Mouse (Mus musculus): ENCODE data around the gene Hbs1l. TPM values are rescaled to one million over a fixed set of nuclear protein-coding genes. Genes with fewer than 3 reads are reported as not detected.

Hbs1l gene
- total and polyA plus RNA-seq, 3 experiments: 103 to 115 TPM; not detected in 1

DNA sequence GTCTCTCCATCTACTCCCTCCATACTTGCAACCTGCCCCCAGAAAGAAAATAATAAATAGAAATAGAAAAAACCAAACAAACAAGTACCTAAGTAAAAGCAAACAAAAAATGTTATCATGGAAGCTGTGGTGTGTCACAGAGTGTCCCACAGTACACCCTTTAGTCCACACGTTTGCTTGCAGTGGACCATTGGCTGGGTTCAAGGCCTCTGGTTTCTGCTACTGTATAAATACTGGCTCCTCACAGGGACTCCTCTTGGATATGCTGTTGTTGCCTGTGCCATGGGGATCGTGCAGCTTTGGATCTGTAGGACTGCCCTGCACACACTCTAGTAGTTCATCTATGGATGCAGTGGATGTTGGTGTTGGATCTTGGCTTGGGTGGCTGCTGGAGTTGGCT, 54.2 kb downstream of the Hbs1l start:
- Histone ChIP-seq H3K4me3 (ENCODE audit: control insufficient read depth in 1 of 2, insufficient read depth in 1 of 2, low read depth in 2 of 2, low read length in 2 of 2) (no peak overlapping the region), H3K27ac (ENCODE audit: control insufficient read depth, low read depth, low read length) (no peak overlapping the region), H3K79me2 (ENCODE audit: control insufficient read depth, insufficient read depth, low read length, poor library complexity) (no peaks in the 10 kb centered on the region), H3K9ac (ENCODE audit: control insufficient read depth, low read depth, low read length, poor library complexity, severe bottlenecking) (no peak overlapping the region), H3K27me3 (ENCODE audit: control insufficient read depth in 1 of 2, insufficient read depth in 2 of 2, low read length in 2 of 2) (no peaks in the 10 kb centered on the region), H3K4me1 (ENCODE audit: control insufficient read depth in 1 of 2, insufficient read depth in 2 of 2, low read length in 2 of 2) (peaks cover 0 to 2% of the 10 kb centered on the region in 2 experiments; a peak in 1 of 4 replicates), H3K9me3 (replicated peaks; ENCODE audit: insufficient read depth, low read length) (no peaks in the 10 kb centered on the region), H3K36me3 (ENCODE audit: control insufficient read depth in 1 of 2, insufficient read depth in 2 of 2, low read length in 2 of 2) (peaks cover 0 to 16% of the 10 kb centered on the region in 2 experiments; a peak in 2 of 4 replicates)
- TF ChIP-seq HCFC1 (IDR thresholded peaks at IDR 0.05; ENCODE audit: low read depth, low read length) (no peak), MAFK (IDR thresholded peaks at IDR 0.05; ENCODE audit: borderline replicate concordance, low read depth, low read length) (no peak), SIN3A (IDR thresholded peaks at IDR 0.05; ENCODE audit: low read length) (no peak), ZNF384 (IDR thresholded peaks at IDR 0.05; ENCODE audit: low read depth, low read length) (no peak), E2F4 (IDR thresholded peaks at IDR 0.05; ENCODE audit: borderline replicate concordance, low read depth, low read length) (no peak), NRF1 (IDR thresholded peaks at IDR 0.05; ENCODE audit: insufficient read depth, low read depth, low read length, poor library complexity, severe bottlenecking) (no peak), POLR2AphosphoS5 (IDR thresholded peaks at IDR 0.05; ENCODE audit: borderline replicate concordance, low read depth, low read length) (no peak), MXI1 (IDR thresholded peaks at IDR 0.05; ENCODE audit: low read depth, low read length) (no peak)
- no peak for DNase-seq (ENCODE audit: low read depth, low spot score)

DNA sequence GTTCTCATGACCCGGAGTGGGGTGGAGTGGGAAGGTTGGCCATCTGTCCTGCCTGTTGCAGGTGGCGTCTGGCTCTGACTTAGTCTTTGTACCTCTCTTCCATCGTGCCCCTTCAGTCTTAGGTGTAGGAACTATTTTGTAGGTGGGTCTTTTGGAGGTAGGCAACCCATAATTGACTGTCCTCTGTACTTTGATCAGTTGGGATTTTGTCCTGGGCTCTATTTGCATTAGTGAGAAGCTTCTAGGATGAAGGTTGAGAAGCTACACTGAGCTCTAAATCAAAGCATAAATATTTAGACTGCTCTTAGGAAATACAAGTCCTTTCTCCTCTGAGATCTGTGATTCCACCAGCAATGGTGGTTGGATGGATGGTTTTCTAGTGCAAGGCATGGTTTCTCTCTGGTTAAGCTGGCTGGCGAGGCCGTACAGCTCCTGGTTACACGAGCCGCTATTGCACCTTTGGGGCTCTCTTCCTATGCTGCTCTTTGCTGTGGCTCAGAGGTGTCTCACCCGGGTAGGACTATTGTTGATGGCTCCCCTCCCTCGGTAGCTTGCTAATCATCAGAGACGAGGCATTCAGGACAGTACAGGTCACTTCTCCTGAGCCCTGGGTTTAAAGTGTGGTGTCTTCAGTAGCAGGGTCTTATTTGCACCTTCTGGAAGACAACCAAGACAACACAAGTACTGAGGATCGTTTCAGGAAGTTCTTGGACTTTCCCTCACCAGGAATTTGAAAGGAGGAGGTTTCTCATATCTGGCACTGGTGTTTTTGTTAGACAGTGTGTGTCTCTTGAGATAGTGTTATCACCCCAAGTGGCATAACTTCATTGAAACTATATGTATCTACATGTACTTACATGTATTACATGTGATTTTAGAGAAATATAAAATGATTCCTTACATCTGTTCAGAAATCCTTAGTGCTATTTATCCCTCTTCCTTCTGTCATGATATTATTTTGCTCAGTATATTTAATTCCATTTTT, 55.0 kb downstream of the Hbs1l start:
- Histone ChIP-seq H3K9me3 (replicated peaks; ENCODE audit: insufficient read depth, low read length) (no peaks in the 10 kb centered on the region), H3K36me3 (ENCODE audit: control insufficient read depth in 1 of 2, insufficient read depth in 2 of 2, low read length in 2 of 2) (peaks cover 0 to 20% of the 10 kb centered on the region in 2 experiments; a peak in 2 of 4 replicates), H3K4me1 (ENCODE audit: control insufficient read depth in 1 of 2, insufficient read depth in 2 of 2, low read length in 2 of 2) (peaks cover 0 to 2% of the 10 kb centered on the region in 2 experiments; a peak in 1 of 4 replicates), H3K79me2 (ENCODE audit: control insufficient read depth, insufficient read depth, low read length, poor library complexity) (no peaks in the 10 kb centered on the region), H3K27ac (ENCODE audit: control insufficient read depth, low read depth, low read length) (no peak overlapping the region), H3K9ac (ENCODE audit: control insufficient read depth, low read depth, low read length, poor library complexity, severe bottlenecking) (no peak overlapping the region), H3K27me3 (ENCODE audit: control insufficient read depth in 1 of 2, insufficient read depth in 2 of 2, low read length in 2 of 2) (no peaks in the 10 kb centered on the region), H3K4me3 (ENCODE audit: control insufficient read depth in 1 of 2, insufficient read depth in 1 of 2, low read depth in 2 of 2, low read length in 2 of 2) (no peak overlapping the region)
- no peak for DNase-seq (ENCODE audit: low read depth, low spot score)
- TF ChIP-seq SMC3 (IDR thresholded peaks at IDR 0.05; ENCODE audit: low read depth, low read length): no peak
- 0 out of 2 replicates have a peak, but pooled peaks have one; percentile 15 for TF ChIP-seq ETS1 (IDR thresholded peaks at IDR 0.05; ENCODE audit: low read depth, low read length)
- peak; percentile 75 for TF ChIP-seq TCF12 (IDR thresholded peaks at IDR 0.05; ENCODE audit: low read depth, low read length)
- no peak for TF ChIP-seq ZMIZ1 (IDR thresholded peaks at IDR 0.05; ENCODE audit: low read depth, low read length)
- peak; percentile 66 to 71 for TF ChIP-seq EP300 (IDR thresholded peaks at IDR 0.05; ENCODE audit: low read depth in 1 of 2, low read length in 2 of 2)
- peak; percentile 58 for TF ChIP-seq GATA1 (IDR thresholded peaks at IDR 0.05; ENCODE audit: low read depth, low read length)
- no peak for TF ChIP-seq TBP (IDR thresholded peaks at IDR 0.05; ENCODE audit: low read depth, low read length)
- peak; percentile 40; the same call in 1 of the 2 replicates for TF ChIP-seq RCOR1 (IDR thresholded peaks at IDR 0.05; ENCODE audit: low read depth, low read length)
- no peak for TF ChIP-seq CTCF (IDR thresholded peaks at IDR 0.05 in 2 of 3, conservative IDR thresholded peaks at IDR 0.05 in 1 of 3; ENCODE audit: control insufficient read depth in 1 of 3, insufficient read depth in 1 of 3, low read depth in 2 of 3, low read length in 3 of 3, poor library complexity in 1 of 3, severe bottlenecking in 1 of 3)
- no peak for TF ChIP-seq USF1 (IDR thresholded peaks at IDR 0.05; ENCODE audit: low read depth, low read length)
- no peak for TF ChIP-seq MYC (IDR thresholded peaks at IDR 0.05; ENCODE audit: low read depth, low read length)
- TF ChIP-seq MXI1 (IDR thresholded peaks at IDR 0.05; ENCODE audit: low read depth, low read length): no peak

Measured in MEL (cell line).